Mouse (Mus musculus) right cerebral cortex, postnatal 14 days (tissue): Measurements from ENCODE around the gene Lingo1.

Source experiments
- DNase-seq: peaks from one replicate; pipeline ENCODE4 v3.0.0; 2022

Gene Lingo1

GRCm38 (mm10) chr9:56664136-56664535 lies 132.1 kb downstream of the Lingo1 start:
- DNase-seq = no peak

- DNase-seq = peak; percentile 50
Observed at GRCm38 (mm10) chr9:56662946-56663345, 133.3 kb downstream of the Lingo1 start.

GRCm38 (mm10) chr9:56662405-56662804 lies 133.9 kb downstream of the Lingo1 start:
- DNase-seq = no peak

- DNase-seq = no peak
Observed at GRCm38 (mm10) chr9:56661217-56661840, 134.9 kb downstream of the Lingo1 start.

GRCm38 (mm10) chr9:56658580-56658979 lies 137.7 kb downstream of the Lingo1 start:
- no peak for DNase-seq

GRCm38 (mm10) chr9:56657996-56658398 lies 138.3 kb downstream of the Lingo1 start:
- DNase-seq = peak; percentile 77

- DNase-seq = peak; percentile 69
Observed at GRCm38 (mm10) chr9:56656766-56657542, 139.3 kb downstream of the Lingo1 start.

GRCm38 (mm10) chr9:56655167-56655566 lies 141.1 kb downstream of the Lingo1 start:
- DNase-seq = no peak

- no peak for DNase-seq
Observed at GRCm38 (mm10) chr9:56652551-56652950, 143.7 kb downstream of the Lingo1 start.

GRCm38 (mm10) chr9:56651586-56651985 lies 144.7 kb downstream of the Lingo1 start:
- no peak for DNase-seq

GRCm38 (mm10) chr9:56646227-56647025 lies 149.8 kb downstream of the Lingo1 start:
- DNase-seq = no peak

- no peak for DNase-seq
Observed at GRCm38 (mm10) chr9:56643474-56643873, 152.8 kb downstream of the Lingo1 start.

- no peak for DNase-seq
Observed at GRCm38 (mm10) chr9:56638226-56638905, 157.9 kb downstream of the Lingo1 start.

GRCm38 (mm10) chr9:56637403-56637857 lies 158.8 kb downstream of the Lingo1 start:
- peak; percentile 71 for DNase-seq

GRCm38 (mm10) chr9:56636766-56637402 lies 159.4 kb downstream of the Lingo1 start:
- no peak for DNase-seq

GRCm38 (mm10) chr9:56636214-56636613 lies 160.1 kb downstream of the Lingo1 start:
- DNase-seq = peak; percentile 88

GRCm38 (mm10) chr9:56635498-56636121 lies 160.7 kb downstream of the Lingo1 start:
- peak; percentile 76 for DNase-seq

- peak; percentile 67 for DNase-seq
Observed at GRCm38 (mm10) chr9:56635121-56635497, 161.2 kb downstream of the Lingo1 start.

GRCm38 (mm10) chr9:56634406-56635120 lies 161.7 kb downstream of the Lingo1 start:
- DNase-seq = no peak

GRCm38 (mm10) chr9:56633449-56634225 lies 162.6 kb downstream of the Lingo1 start:
- no peak for DNase-seq
